Mouse (Mus musculus) CH12.LX (cell line): ENCODE data around the gene Sptbn4.

Experiments
- BHLHE40 ChIP-seq: IDR thresholded peaks from 2 replicates; pipeline ENCODE4 v1.6.1; 2011; ENCODE audit warnings: mild to moderate bottlenecking, low read depth, low read length, improper control_type of control experiment
- CHD1 ChIP-seq: IDR thresholded peaks from 2 replicates; pipeline ENCODE4 v1.6.1; 2012; ENCODE audit warnings: low read depth, low read length, improper control_type of control experiment, inconsistent platforms
- CTCF ChIP-seq, 2 experiments: IDR thresholded peaks in 1 of 2; conservative IDR thresholded peaks in 1 of 2; 2 replicates each; pipeline ENCODE4 v1.5.1; 2011 to 2012; ENCODE audit warnings: low read depth in 2 of 2, low read length in 2 of 2, improper control_type of control experiment in 1 of 2, inconsistent platforms in 1 of 2, mild to moderate bottlenecking in 1 of 2, moderate library complexity in 1 of 2
- EP300 ChIP-seq: IDR thresholded peaks from 2 replicates; pipeline ENCODE4 v1.6.1; 2011; ENCODE audit warnings: low read length, improper control_type of control experiment
- JUND ChIP-seq: conservative IDR thresholded peaks from 2 replicates; pipeline ENCODE4 v1.6.1; 2011; ENCODE audit warnings: low read depth, low read length, improper control_type of control experiment
- MAX ChIP-seq: IDR thresholded peaks from 2 replicates; pipeline ENCODE4 v1.6.1; 2011; ENCODE audit warnings: low read length, improper control_type of control experiment
- NRF1 ChIP-seq: IDR thresholded peaks from 2 replicates; pipeline ENCODE4 v1.6.1; 2014; ENCODE audit warnings: low read depth, mild to moderate bottlenecking, inconsistent platforms, low read length, improper control_type of control experiment, moderate library complexity
- POLR2A ChIP-seq: IDR thresholded peaks from 2 replicates; pipeline ENCODE4 v1.6.1; 2011; ENCODE audit warnings: low read depth, mild to moderate bottlenecking, improper control_type of control experiment, low read length
- RAD21 ChIP-seq: IDR thresholded peaks from 2 replicates; pipeline ENCODE4 v1.6.1; 2011; ENCODE audit warnings: low read depth, mild to moderate bottlenecking, low read length, improper control_type of control experiment, moderate library complexity
- USF1 ChIP-seq: IDR thresholded peaks from 2 replicates; pipeline ENCODE4 v1.6.1; 2014; ENCODE audit warnings: low read depth, mild to moderate bottlenecking, inconsistent platforms, low read length, improper control_type of control experiment
- ZKSCAN1 ChIP-seq: IDR thresholded peaks from 2 replicates; pipeline ENCODE4 v1.6.1; 2012; ENCODE audit warnings: low read depth, inconsistent platforms, low read length, improper control_type of control experiment, borderline replicate concordance

DNA sequence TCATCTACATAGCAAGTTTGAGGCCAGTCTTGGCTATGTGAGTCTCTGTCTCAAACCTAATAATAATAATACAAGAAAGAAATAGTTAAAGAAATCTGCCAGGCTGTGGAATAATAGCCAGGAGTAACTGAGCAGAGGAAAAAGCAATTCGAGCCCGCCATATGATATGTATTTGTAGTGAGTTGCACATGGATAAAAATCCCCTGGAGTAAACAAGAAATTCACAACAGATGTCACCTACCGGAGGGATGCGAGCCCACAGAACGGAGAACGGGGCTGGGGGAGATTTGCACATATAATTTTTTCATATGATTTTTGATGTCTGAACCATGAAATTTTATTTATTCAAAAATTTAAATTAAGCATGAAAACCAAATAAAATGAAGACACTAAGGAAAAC, 67.7 kb downstream of the Sptbn4 start:
- TF ChIP-seq JUND (no peak), MAX (no peak), ZKSCAN1 (no peak), RAD21 (no peak), CTCF (conservative IDR thresholded peaks at IDR 0.05 in 1 of 2, IDR thresholded peaks at IDR 0.05 in 1 of 2; ENCODE audit: low read depth in 2 of 2, low read length in 2 of 2) (no peak), EP300 (no peak), USF1 (no peak), BHLHE40 (no peak), NRF1 (no peak), POLR2A (no peak), CHD1 (no peak)
